Mouse (Mus musculus) heart, adult 2 months (tissue): ENCODE measurements around the gene Tmem251.

Experiments
- CTCF ChIP-seq: fragments of 200-600 bp; IDR thresholded peaks from 2 replicates; pipeline ENCODE4 v1.8.1; 2022; ENCODE audit warnings: antibody characterized with exemption, mild to moderate bottlenecking, moderate library complexity
- POLR2A ChIP-seq: fragments of 200-500 bp; IDR thresholded peaks from 2 replicates; pipeline ENCODE4 v1.6.1; 2011; ENCODE audit warnings: mild to moderate bottlenecking, low read depth, low read length, control low read depth; ENCODE audit not compliant: insufficient read depth

- TF ChIP-seq POLR2A (no peak), CTCF (no peak)
Observed at GRCm38 (mm10) chr12:102778151-102778550, 34.6 kb downstream of the Tmem251 start.
